Mouse (Mus musculus): Measurements from ENCODE around the gene Spa17.

GRCm38 (mm10) chr9:37600538-37601205, 12.8 kb downstream of the Spa17 start:
- no peak for TF ChIP-seq CTCF (IDR thresholded peaks at IDR 0.05)
- no peak for TF ChIP-seq EP300 (IDR thresholded peaks at IDR 0.05)
